Mouse (Mus musculus) erythroblast, embryonic 14.5 days (primary cell): Measurements from ENCODE around the gene Erf. TPM values are rescaled to one million over a fixed set of nuclear protein-coding genes. Genes with fewer than 3 reads are reported as not detected.
A peak's percentile ranks its signal among the peaks of the same experiment; 100 is the strongest.

ENCODE experiments used
- H3K27me3 ChIP-seq: 2 replicates; pipeline ENCODE4 v1.6.1; 2012; ENCODE audit warnings: inconsistent platforms; ENCODE audit not compliant: control insufficient read depth
- H3K36me3 ChIP-seq: 2 replicates; pipeline ENCODE4 v1.6.1; 2012; ENCODE audit warnings: mild to moderate bottlenecking, inconsistent platforms; ENCODE audit not compliant: control insufficient read depth
- H3K4me1 ChIP-seq: 2 replicates; pipeline ENCODE4 v1.6.1; 2012; ENCODE audit warnings: inconsistent platforms; ENCODE audit not compliant: control insufficient read depth
- H3K4me3 ChIP-seq: replicated peaks from 2 replicates; pipeline ENCODE3; 2012; ENCODE audit warnings: moderate library complexity, mild to moderate bottlenecking, inconsistent platforms
- H3K9me3 ChIP-seq: 2 replicates; pipeline ENCODE4 v1.6.1; 2012; ENCODE audit warnings: low read length, inconsistent platforms, mixed read lengths; ENCODE audit not compliant: control insufficient read depth
- GATA1 ChIP-seq: IDR thresholded peaks from 2 replicates; pipeline ENCODE4 v1.6.1; 2012; ENCODE audit warnings: low read length, inconsistent platforms, mixed read lengths
- TAL1 ChIP-seq: IDR thresholded peaks from 3 replicates; pipeline ENCODE4 v1.6.1; 2012; ENCODE audit warnings: low read length, inconsistent platforms, mixed read lengths
- polyA plus RNA-seq: library from polyadenylated mRNA; stranded (reverse); fragments of >175 nt; gene quantifications from 2 replicates; pipeline ENCODE4 v1.2.3, GENCODE M21; 2012

The Erf gene
- polyA plus RNA-seq, 1 experiment, result 3.2 TPM

- H3K4me1 ChIP-seq, result peaks cover 20% of the 10 kb centered on the region
- TF ChIP-seq TAL1 (no peak), GATA1 (no peak)
Observed at GRCm38 (mm10) chr7:25289925-25290324, 39.4 kb upstream of the Erf start.

DNA sequence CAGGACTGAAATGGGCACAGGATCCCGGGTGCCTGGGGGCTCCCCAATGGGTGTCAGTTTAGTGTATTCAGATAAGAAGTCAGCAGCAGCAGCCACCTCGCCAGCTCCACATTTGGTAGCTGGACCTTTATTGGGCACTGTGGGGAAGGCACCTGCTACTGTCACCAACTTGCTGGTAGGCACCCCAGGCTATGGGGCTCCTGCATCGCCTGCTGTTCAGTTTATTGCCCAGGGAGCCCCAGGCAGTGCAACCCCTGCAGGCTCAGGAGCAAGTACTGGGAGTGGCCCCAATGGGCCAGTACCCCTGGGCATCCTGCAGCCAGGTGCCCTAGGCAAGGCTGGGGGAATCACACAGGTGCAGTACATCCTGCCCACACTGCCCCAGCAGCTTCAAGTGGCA lies 38.2 kb upstream of the Erf start:
- Histone ChIP-seq H3K36me3 (peaks cover 99% of the 10 kb centered on the region), H3K4me3 (no peak overlapping the region)

More at GRCm38 (mm10) chr7:25289925-25290324, 39.4 kb upstream of the Erf start:
- Histone ChIP-seq H3K4me3 (no peak overlapping the region), H3K9me3 (peaks cover 10% of the 10 kb centered on the region), H3K36me3 (peaks cover 97% of the 10 kb centered on the region), H3K27me3 (no peaks in the 10 kb centered on the region)

DNA sequence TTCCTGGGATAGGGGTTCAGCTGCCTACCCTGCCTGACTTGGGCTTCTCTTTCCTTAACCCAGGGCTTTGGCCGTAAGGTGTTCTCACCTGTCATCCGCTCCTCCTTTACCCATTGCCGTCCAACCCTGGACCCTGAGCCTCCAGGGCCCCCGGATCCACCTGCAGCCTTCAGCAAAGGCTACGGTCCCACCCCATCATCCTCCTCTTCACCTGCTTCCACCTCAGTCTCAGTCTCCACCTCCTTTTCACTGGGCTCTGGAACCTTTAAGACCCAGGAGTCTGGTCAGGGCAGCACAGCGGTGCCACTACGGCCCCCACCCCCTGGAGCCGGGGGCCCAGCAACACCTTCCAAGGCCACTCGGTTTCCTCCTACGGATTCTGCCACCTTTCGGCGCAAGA lies 37.5 kb upstream of the Erf start:
- H3K4me1 ChIP-seq, result peaks cover 39% of the 10 kb centered on the region
- peaks cover 95% of the 10 kb centered on the region for H3K36me3 ChIP-seq
- H3K9me3 ChIP-seq, result peaks cover 10% of the 10 kb centered on the region
- H3K4me3 ChIP-seq, result no peak overlapping the region
- H3K27me3 ChIP-seq, result no peaks in the 10 kb centered on the region
- TF ChIP-seq TAL1 (no peak), GATA1 (no peak)

More for the DNA sequence above, 38.2 kb upstream of the Erf start:
- Histone ChIP-seq H3K4me1 (peaks cover 32% of the 10 kb centered on the region), H3K27me3 (no peaks in the 10 kb centered on the region), H3K9me3 (peaks cover 10% of the 10 kb centered on the region)
- TF ChIP-seq GATA1 (no peak), TAL1 (no peak)

DNA sequence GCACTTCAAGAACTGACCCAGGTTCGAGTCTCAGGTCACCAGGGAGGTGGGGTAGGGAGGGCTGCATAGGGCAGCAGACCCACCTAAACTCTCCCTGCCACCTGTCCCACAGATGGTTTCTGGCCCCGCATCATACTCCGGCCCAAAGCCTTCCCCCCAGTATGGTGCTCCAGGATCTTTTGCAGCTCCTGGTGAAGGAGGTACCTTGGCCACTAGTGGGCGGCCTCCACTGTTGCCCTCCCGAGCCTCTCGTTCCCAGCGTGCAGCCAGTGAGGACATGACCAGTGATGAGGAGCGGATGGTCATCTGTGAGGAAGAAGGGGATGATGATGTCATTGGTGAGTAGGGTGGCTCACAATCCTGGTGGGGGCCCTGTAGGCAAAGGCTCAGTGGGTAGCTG lies 36.4 kb upstream of the Erf start:
- Histone ChIP-seq H3K4me1 (peaks cover 43% of the 10 kb centered on the region), H3K9me3 (peaks cover 10% of the 10 kb centered on the region), H3K27me3 (no peaks in the 10 kb centered on the region), H3K4me3 (no peak overlapping the region), H3K36me3 (peaks cover 85% of the 10 kb centered on the region)
- no peak for TF ChIP-seq TAL1
- TF ChIP-seq GATA1, result no peak

DNA sequence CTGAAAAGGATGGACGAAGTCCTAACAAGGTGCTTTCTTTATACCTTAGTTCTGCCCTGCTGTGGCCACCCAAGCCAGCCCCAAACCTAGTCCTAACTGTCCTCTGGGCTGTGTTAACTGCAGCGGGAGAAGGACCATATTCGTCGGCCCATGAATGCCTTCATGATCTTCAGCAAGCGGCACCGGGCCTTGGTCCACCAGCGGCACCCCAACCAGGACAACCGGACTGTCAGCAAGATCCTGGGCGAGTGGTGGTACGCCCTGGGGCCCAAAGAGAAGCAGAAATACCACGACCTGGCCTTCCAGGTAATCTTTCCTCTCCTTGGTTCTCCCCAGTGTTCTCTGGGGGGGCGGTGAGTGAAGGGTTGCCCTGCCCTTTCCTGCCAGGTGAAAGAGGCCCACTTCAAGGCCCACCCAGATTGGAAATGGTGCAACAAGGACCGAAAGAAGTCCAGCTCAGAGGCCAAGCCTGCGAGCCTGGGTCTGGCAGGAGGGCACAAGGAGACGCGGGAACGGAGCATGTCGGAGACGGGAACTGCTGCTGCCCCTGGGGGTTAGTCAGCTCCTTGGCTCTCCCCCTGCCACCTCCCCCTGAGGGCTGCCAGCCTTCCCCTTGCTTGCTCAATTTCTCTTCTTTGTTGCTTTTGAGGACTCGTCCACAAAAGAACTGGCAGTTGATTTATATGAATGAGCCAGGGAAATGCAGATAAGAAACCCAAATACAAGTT lies 35.1 kb upstream of the Erf start:
- Histone ChIP-seq H3K36me3 (peaks cover 72% of the 10 kb centered on the region), H3K4me3 (no peak overlapping the region), H3K9me3 (peaks cover 10% of the 10 kb centered on the region), H3K4me1 (peaks cover 49% of the 10 kb centered on the region), H3K27me3 (no peaks in the 10 kb centered on the region)
- TF ChIP-seq GATA1 (no peak), TAL1 (no peak)

DNA sequence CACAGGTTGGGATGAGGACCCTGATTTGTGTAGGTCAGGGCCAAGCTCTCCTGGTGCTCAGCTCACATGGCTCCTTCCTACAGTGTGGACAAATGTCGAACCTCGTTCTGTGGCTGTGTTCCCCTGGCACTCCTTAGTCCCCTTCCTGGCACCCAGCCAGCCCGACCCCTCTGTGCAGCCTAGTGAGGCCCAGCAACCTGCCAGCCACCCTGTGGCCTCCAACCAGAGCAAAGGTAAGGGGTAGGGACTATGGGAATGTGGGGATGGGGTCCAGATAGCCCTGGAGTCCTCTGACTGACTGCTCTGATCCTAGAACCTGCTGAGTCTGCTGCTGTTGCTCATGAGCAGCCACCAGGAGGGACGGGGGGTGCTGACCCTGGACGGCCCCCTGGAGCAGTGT lies 34.2 kb upstream of the Erf start:
- H3K9me3 ChIP-seq, result peaks cover 8% of the 10 kb centered on the region
- TF ChIP-seq TAL1 (no peak), GATA1 (no peak)
- peak overlapping the region; percentile 8 for H3K4me3 ChIP-seq
- peaks cover 55% of the 10 kb centered on the region for H3K4me1 ChIP-seq
- peaks cover 67% of the 10 kb centered on the region for H3K36me3 ChIP-seq
- no peaks in the 10 kb centered on the region for H3K27me3 ChIP-seq

DNA sequence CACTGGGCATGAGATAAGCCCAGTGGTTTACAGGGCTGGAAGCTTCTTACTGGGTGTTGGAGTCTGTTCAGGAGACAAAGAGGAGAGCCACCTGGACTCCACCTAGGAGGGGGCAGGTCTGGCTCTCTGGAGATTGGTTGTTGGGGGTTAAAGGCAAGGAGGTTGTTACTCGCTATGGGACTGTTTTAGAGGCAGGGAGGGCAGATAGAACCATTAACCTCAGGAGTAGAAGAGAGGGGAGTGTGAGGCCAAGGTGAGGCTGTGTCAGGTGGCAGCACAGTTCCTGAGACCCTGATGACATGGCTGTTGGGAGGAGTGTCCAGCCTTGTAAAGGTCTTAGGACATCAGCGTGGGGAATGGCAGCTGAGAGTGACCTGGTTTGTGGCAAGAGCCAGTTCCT lies 33.6 kb upstream of the Erf start:
- peaks cover 61% of the 10 kb centered on the region for H3K4me1 ChIP-seq
- peaks cover 61% of the 10 kb centered on the region for H3K36me3 ChIP-seq
- TF ChIP-seq TAL1 (no peak), GATA1 (no peak)
- peak overlapping the region; percentile 72 for H3K4me3 ChIP-seq
- H3K9me3 ChIP-seq, result peaks cover 4% of the 10 kb centered on the region
- no peaks in the 10 kb centered on the region for H3K27me3 ChIP-seq

GRCm38 (mm10) chr7:25283637-25284036 lies 33.1 kb upstream of the Erf start:
- peaks cover 66% of the 10 kb centered on the region for H3K4me1 ChIP-seq
- H3K4me3 ChIP-seq, result peak overlapping the region; percentile 72
- TF ChIP-seq GATA1 (no peak), TAL1 (no peak)

GRCm38 (mm10) chr7:25282731-25283211 lies 32.2 kb upstream of the Erf start:
- Histone ChIP-seq H3K27me3 (no peaks in the 10 kb centered on the region), H3K36me3 (peaks cover 47% of the 10 kb centered on the region), H3K4me1 (peaks cover 72% of the 10 kb centered on the region), H3K9me3 (no peaks in the 10 kb centered on the region), H3K4me3 (peak overlapping the region; percentile 72)
- TF ChIP-seq GATA1 (no peak), TAL1 (no peak)

More at GRCm38 (mm10) chr7:25283637-25284036, 33.1 kb upstream of the Erf start:
- Histone ChIP-seq H3K27me3 (no peaks in the 10 kb centered on the region), H3K9me3 (no peaks in the 10 kb centered on the region), H3K36me3 (peaks cover 55% of the 10 kb centered on the region)
